Mouse (Mus musculus) hindbrain, embryonic 10.5 days (tissue): ENCODE results near the gene Odc1. TPM values are rescaled to one million over a fixed set of nuclear protein-coding genes. Genes with fewer than 3 reads are reported as not detected.
A peak's percentile ranks its signal among the peaks of the same experiment; 100 is the strongest.

Experiments
- DNase-seq: peaks from one replicate; pipeline ENCODE4 v3.0.0-alpha.2; 2017; ENCODE audit warnings: low spot score
- H3K27ac ChIP-seq: fragments of 300-500 bp; sonication (generic); 2 replicates; pipeline ENCODE4 v1.5.1; 2016; ENCODE audit warnings: mild to moderate bottlenecking, moderate library complexity
- H3K27me3 ChIP-seq: fragments of 300-500 bp; sonication (generic); 2 replicates; pipeline ENCODE4 v1.6.1; 2016; ENCODE audit warnings: mild to moderate bottlenecking; ENCODE audit not compliant: poor library complexity, insufficient read depth, severe bottlenecking
- H3K36me3 ChIP-seq: fragments of 300-500 bp; sonication (generic); 2 replicates; pipeline ENCODE4 v1.6.1; 2016; ENCODE audit warnings: mild to moderate bottlenecking, moderate library complexity
- H3K4me1 ChIP-seq: fragments of 300-500 bp; sonication (generic); replicated peaks from 2 replicates; pipeline ENCODE4 v1.6.1; 2016; ENCODE audit warnings: mild to moderate bottlenecking
- H3K4me3 ChIP-seq: fragments of 300-500 bp; sonication (generic); 2 replicates; pipeline ENCODE4 v1.5.1; 2016; ENCODE audit warnings: mild to moderate bottlenecking, moderate library complexity
- H3K9me3 ChIP-seq: fragments of 300-500 bp; sonication (generic); 2 replicates; pipeline ENCODE4 v1.6.1; 2016; ENCODE audit warnings: mild to moderate bottlenecking, moderate library complexity
- WGBS: fragments of 180-500 bp; shearing (Covaris S2); methylation state at CpG from one replicate; pipeline ENCODE4 v1.1.7; 2016; 5-methylcytosine and 5-hydroxymethylcytosine counted together
- polyA plus RNA-seq: library from polyadenylated mRNA; unstranded; fragments of >200 nt; fragmentation: Nextera tagmentation; extraction: Ambion mirVana; gene quantifications from 2 replicates; pipeline ENCODE4 v1.2.1, GENCODE M21; 2016

Gene Odc1
- polyA plus RNA-seq = 274 and 286 TPM in 2 replicates

DNA sequence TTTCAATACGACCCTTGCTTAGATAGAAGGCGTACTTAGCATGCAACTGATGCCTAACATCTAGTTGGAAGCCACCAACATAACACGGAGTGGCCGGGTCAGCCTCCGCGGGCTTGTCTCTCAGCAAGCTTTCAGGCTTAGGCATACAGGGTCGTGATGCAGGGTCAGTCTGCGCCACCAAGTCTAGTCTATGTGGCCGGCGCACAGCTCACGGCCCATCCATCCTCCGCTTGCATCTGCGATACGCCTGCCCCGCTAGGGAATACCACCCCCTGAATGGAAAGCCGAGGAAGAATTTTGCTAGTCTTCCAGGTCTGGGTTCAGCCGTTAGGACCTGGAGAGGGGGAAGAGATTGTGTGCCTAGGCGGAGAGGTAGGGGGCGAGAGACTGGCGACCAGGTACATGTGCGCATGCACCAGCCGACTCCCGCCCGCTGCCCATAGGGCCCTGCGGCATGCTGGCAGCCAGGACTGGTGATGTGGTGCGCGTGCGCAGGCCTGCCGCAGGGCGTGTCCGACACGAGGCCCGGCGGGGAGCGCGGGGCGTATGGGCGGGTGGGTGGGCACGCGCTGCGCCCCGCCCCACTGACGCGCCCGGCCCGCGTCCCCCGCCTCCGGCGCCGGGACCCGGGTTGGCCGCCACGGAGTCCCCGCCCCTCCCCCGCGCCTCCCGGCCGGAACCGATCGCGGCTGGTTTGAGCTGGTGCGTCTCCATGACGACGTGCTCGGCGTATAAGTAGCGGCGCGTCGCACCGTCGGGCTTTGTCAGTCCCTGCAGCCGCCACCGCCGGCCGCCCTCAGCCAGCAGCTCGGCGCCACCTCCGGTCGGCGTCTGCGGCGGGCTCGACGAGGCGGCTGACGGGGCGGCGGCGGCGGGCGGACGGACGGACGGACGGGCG is at the start of gene Odc1:
Gene Odc1, plus strand, starts transcription at position 586 of the 898 bp plus-strand sequence.
- Histone ChIP-seq H3K4me3 (peak within 1 kb of the TSS; percentile 63), H3K9me3 (no peaks in the 10 kb centered on the region), H3K36me3 (peaks cover 28% of the 10 kb centered on the region), H3K27ac (peak within 1 kb of the TSS; percentile 94), H3K4me1 (peaks cover 20% of the 10 kb centered on the region), H3K27me3 (no peaks in the 10 kb centered on the region)
- whole genome bisulfite sequencing = under 1% methylated on average over 95 of the region's 98 CpGs
- DNase-seq = peak; percentile 98

DNA sequence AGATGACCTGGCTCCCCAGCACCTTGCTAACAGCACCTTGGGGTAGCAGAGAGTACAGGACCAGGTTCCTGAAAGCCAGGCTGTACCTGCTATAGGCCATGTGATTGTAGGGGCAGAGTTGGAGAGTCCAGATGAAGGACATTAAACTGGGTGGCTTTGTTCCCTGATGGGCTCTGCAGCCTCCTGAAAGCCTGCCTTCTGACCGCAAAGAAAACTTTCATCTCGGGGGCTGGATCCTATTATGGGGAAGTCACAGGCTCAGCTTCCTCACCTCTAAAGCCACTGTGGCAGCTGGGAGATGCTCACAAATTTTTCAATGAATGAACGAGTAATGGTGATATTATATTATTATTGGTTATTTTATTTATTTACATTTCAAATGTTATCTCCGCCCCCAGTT is 49.8 kb upstream of the Odc1 start:
- no peak for DNase-seq
- H3K36me3 ChIP-seq = no peaks in the 10 kb centered on the region
- H3K4me1 ChIP-seq = peaks cover 13% of the 10 kb centered on the region
- H3K9me3 ChIP-seq = no peaks in the 10 kb centered on the region
- 65% methylated on average over 4 of the region's 4 CpGs for WGBS
- H3K4me3 ChIP-seq = no peak overlapping the region
- no peak overlapping the region for H3K27ac ChIP-seq
- no peaks in the 10 kb centered on the region for H3K27me3 ChIP-seq

DNA sequence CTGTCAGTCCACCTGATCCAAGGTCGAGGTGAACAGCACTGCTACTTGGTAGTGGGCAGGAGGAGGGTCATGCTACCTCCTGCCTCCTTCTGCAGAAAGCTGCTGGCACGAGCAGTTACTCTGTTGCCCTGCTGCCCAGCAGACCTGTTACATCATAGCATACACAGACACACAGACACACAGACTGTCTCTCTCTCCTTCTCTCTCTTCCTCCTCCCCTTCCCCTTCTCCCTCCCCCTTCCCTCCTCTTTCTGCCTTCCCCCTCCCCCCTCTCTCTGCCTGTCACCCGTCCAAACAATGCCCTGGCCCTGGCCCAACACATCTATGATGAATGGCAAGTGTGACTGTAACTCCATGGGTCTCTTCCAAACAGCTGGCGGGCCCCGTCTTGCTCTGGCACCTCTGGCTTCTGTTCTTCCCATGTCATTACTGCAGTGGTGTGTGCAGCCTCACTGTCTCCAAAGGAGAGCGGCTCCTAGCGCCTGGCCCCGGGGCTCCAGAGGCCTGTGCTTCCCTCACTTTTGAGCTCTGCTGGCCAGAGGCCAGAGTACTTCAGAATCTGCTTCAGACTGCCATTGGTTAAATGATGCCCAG is 48.6 kb upstream of the Odc1 start:
- no peaks in the 10 kb centered on the region for H3K36me3 ChIP-seq
- 30% methylated on average over 8 of the region's 8 CpGs for WGBS
- peak overlapping the region; percentile 42; the same call in 1 of the 2 replicates for H3K27ac ChIP-seq
- H3K4me1 ChIP-seq = peaks cover 13% of the 10 kb centered on the region
- DNase-seq = peak; percentile 15
- no peaks in the 10 kb centered on the region for H3K9me3 ChIP-seq
- no peak overlapping the region for H3K4me3 ChIP-seq
- no peaks in the 10 kb centered on the region for H3K27me3 ChIP-seq

DNA sequence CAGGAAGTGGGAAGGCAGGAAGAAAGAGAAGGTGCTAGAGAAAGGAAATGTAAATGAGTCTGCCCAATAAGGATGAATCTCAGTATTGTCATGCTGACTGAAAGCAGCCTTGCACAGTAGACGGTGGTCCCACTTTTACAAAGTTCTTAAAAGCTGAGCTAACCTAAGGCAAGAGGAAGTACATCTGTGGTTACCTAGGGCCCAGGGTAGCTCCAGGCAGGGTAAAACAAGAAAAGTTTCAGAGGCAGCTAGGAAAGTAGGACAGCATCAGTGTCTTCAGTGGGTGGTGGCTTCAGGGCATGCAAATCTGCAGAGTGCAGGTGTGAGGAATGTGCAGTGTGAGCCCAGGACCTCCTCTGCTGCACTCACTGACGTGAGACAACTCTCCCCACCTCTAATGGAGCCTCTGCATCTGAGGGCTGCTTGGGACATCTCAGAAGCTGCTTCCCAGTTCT is 38.9 kb upstream of the Odc1 start:
- Histone ChIP-seq H3K27me3 (no peaks in the 10 kb centered on the region), H3K4me3 (no peak overlapping the region), H3K4me1 (peaks cover 11% of the 10 kb centered on the region), H3K27ac (no peak overlapping the region), H3K36me3 (no peaks in the 10 kb centered on the region), H3K9me3 (no peaks in the 10 kb centered on the region)
- DNase-seq = no peak
- WGBS = 29% methylated on average over 2 of the region's 2 CpGs

DNA sequence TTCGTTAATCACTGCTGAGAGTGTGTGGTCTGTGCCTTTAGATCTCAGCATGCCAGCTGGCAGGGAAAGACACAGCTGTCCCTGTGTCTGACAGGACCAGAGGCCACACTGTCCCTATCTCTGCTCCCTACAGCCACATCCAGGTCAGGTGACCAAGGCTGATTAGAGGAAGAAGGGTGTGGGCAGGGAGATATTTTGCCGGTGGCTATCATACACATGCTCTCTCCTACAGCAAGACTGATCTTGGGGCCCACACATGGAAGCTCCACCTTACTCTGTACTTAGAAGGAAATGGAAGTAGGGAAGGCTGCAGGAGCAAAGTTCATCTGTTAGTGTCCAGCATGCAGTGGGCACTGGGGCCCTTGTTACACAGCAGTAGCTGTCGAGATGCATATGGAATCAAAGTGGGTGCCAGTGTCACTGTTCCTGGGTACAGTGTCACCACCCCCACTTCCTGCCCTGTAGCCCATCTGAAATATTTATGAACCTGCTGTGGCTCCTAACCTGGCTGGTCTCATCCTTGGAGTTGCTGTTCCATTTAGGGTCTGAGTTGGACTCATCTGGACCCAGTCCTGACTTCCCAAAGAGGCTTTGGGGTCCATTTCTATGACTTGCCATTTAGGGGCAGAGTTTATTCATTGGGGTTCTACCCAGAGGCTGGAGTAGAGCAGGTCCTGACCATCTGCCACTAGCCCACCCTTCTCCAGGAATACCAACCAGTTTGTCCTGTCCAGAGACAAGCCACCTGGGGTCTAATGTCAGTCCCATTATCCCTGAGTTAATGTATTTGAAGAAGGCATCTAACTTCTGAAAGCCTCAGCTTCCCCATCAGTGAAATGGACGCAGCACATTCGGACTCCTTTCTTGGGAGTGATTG is 38.2 kb upstream of the Odc1 start:
- Histone ChIP-seq H3K9me3 (no peaks in the 10 kb centered on the region), H3K4me1 (peaks cover 11% of the 10 kb centered on the region), H3K27me3 (no peaks in the 10 kb centered on the region), H3K4me3 (no peak overlapping the region), H3K27ac (no peak overlapping the region), H3K36me3 (no peaks in the 10 kb centered on the region)
- peak; percentile 10 for DNase-seq
- 67% methylated on average over 5 of the region's 5 CpGs for WGBS

- Histone ChIP-seq H3K36me3 (no peaks in the 10 kb centered on the region), H3K9me3 (no peaks in the 10 kb centered on the region), H3K4me3 (no peak overlapping the region), H3K4me1 (peaks cover 11% of the 10 kb centered on the region), H3K27ac (no peak overlapping the region), H3K27me3 (no peaks in the 10 kb centered on the region; the same call in 1 of the 2 replicates)
- 62% methylated on average over 13 of the region's 13 CpGs for WGBS
- DNase-seq = no peak
Observed at GRCm38 (mm10) chr12:17506994-17507542, 37.5 kb upstream of the Odc1 start.

GRCm38 (mm10) chr12:17509310-17509709 is 35.3 kb upstream of the Odc1 start:
- peaks cover 11% of the 10 kb centered on the region for H3K4me1 ChIP-seq
- WGBS = 82% methylated on average over 1 of the region's 1 CpGs
- H3K27me3 ChIP-seq = no peaks in the 10 kb centered on the region; the same call in 1 of the 2 replicates
- no peak overlapping the region for H3K4me3 ChIP-seq
- DNase-seq = no peak
- no peak overlapping the region for H3K27ac ChIP-seq
- H3K36me3 ChIP-seq = no peaks in the 10 kb centered on the region
- no peaks in the 10 kb centered on the region for H3K9me3 ChIP-seq

DNA sequence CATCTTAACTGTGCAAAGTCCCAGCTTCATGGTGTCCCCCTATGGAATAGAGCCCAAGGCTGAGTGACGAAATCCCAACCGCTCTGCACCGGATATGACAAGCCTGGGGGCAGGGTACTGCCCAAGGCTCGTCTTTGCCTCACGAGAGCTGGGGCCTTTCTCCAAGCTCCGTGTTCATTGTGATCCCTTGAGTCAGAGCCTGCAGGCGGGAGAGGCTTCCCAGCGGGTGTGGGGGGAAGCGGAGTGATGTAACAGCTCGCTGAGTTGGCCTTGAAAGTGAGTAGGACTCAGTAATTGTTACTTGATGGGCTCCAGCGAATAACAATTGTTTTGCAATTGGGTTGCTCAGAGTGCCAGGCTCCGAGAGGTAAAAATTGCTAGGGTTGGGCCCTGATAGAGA is 34.4 kb upstream of the Odc1 start:
- WGBS = 49% methylated on average over 12 of the region's 12 CpGs
- no peak for DNase-seq
- no peaks in the 10 kb centered on the region for H3K36me3 ChIP-seq
- no peak overlapping the region for H3K27ac ChIP-seq
- peaks cover 11% of the 10 kb centered on the region for H3K4me1 ChIP-seq
- no peak overlapping the region for H3K4me3 ChIP-seq
- H3K27me3 ChIP-seq = no peaks in the 10 kb centered on the region; the same call in 1 of the 2 replicates
- H3K9me3 ChIP-seq = no peaks in the 10 kb centered on the region

GRCm38 (mm10) chr12:17511019-17511418 is 33.6 kb upstream of the Odc1 start:
- no peak overlapping the region for H3K4me3 ChIP-seq
- 93% methylated on average over 6 of the region's 6 CpGs for WGBS
- no peaks in the 10 kb centered on the region for H3K9me3 ChIP-seq
- H3K4me1 ChIP-seq = peaks cover 7% of the 10 kb centered on the region
- no peaks in the 10 kb centered on the region for H3K36me3 ChIP-seq
- no peak for DNase-seq
- H3K27ac ChIP-seq = no peak overlapping the region
- H3K27me3 ChIP-seq = no peaks in the 10 kb centered on the region; the same call in 1 of the 2 replicates

GRCm38 (mm10) chr12:17529180-17529579 is 15.4 kb upstream of the Odc1 start:
- no peak for DNase-seq
- WGBS = 85% methylated on average over 3 of the region's 3 CpGs
- H3K4me3 ChIP-seq = no peak overlapping the region
- no peaks in the 10 kb centered on the region for H3K36me3 ChIP-seq
- H3K27ac ChIP-seq = no peak overlapping the region
- no peaks in the 10 kb centered on the region for H3K4me1 ChIP-seq
- no peaks in the 10 kb centered on the region for H3K9me3 ChIP-seq
- H3K27me3 ChIP-seq = no peaks in the 10 kb centered on the region

GRCm38 (mm10) chr12:17529726-17530125 is 14.9 kb upstream of the Odc1 start:
- Histone ChIP-seq H3K9me3 (no peaks in the 10 kb centered on the region), H3K27ac (no peak overlapping the region), H3K27me3 (no peaks in the 10 kb centered on the region), H3K36me3 (no peaks in the 10 kb centered on the region), H3K4me3 (no peak overlapping the region), H3K4me1 (no peaks in the 10 kb centered on the region)
- DNase-seq = no peak
- 89% methylated on average over 6 of the region's 6 CpGs for WGBS

GRCm38 (mm10) chr12:17530825-17531224 is 13.8 kb upstream of the Odc1 start:
- Histone ChIP-seq H3K27ac (no peak overlapping the region), H3K4me3 (no peak overlapping the region), H3K9me3 (no peaks in the 10 kb centered on the region), H3K4me1 (no peaks in the 10 kb centered on the region), H3K36me3 (no peaks in the 10 kb centered on the region), H3K27me3 (no peaks in the 10 kb centered on the region)
- 84% methylated on average over 4 of the region's 4 CpGs for WGBS
- no peak for DNase-seq
